ENCODE assay signal across 25 mouse cellular contexts in the genomic region with DNA sequence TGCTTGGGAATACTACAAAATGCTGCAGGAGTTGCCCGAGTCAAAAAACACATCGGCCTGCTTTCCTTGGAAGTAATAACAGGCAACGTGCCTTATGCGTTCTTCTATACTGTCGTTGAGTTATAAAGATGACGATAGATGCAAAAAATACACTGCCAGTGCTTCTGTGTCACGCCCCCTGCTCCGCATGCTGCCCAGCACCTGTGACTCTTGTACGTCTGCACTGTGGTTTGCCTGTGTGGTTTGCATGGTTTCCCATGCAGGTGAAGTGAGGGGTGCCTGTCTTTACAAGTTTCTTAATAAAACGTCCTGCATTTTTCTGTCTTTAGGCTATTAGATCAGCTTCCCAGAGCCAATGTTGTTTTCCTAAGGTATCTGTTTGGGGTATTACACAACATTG.
DNase-seq lines count a peak whose midpoint lies in the region; ATAC-seq and TF ChIP-seq lines count a peak whose summit lies in the region.
"Had no signal": no experiment of that assay in that cellular context is flagged by ENCODE, and none has a peak within 500 bp of the region (broad histone marks: within the 10 kb centered on the region; RNA-seq: fewer than 3 reads in every experiment).

No protein-coding gene starts in this region.

- H3K4me1 ChIP-seq in CH12.LX (ENCODE audit: control insufficient read depth in 1 of 2, insufficient read depth in 2 of 2): peaks cover 0 to 23% of the 10 kb centered on the region in 2 experiments; a peak in 2 of 4 replicates
- H3K4me1 ChIP-seq in thymus, adult 2 months (replicated peaks; ENCODE audit: control insufficient read depth, insufficient read depth, low read length): peaks cover 32% of the 10 kb centered on the region
- H3K4me1 ChIP-seq in liver, embryonic 12.5 days: no peaks in the 10 kb centered on the region
- H3K4me1 ChIP-seq in kidney, embryonic 14.5 days (ENCODE audit: control insufficient read depth, insufficient read depth, low read length): no peaks in the 10 kb centered on the region
- H3K4me1 ChIP-seq: embryonic facial prominence, embryonic 13.5 days; hindbrain, embryonic 12.5 days; intestine, embryonic 15.5 days had no signal

- DNase-seq in CD4-positive helper T cell, adult 2 months (ENCODE audit: low read depth, low spot score): peak; percentile 23
- peak; percentile 31 for DNase-seq in CH12.LX (ENCODE audit: extremely low read depth)
- peak; percentile 83 for DNase-seq in thymus, adult 2 months
- peak; percentile 79 for DNase-seq in thymus, postnatal 25 days
- no peak for DNase-seq in heart, adult 11 months
- DNase-seq in cerebellum, postnatal 10 days: no peak
- DNase-seq: adrenal gland, adult 8-10 months; adrenal gland, postnatal 36 days; cerebellum, adult 11 months; cerebellum, adult 8-10 months; cerebellum, postnatal 25 days; forebrain, postnatal 0 days; gastrocnemius, adult 2 months; gastrocnemius, postnatal 25 days; heart, adult 18-20 months; heart, postnatal 10 days; heart, postnatal 4 days had no signal

- TF ChIP-seq POLR2A in CH12.LX (IDR thresholded peaks at IDR 0.05; ENCODE audit: low read depth, low read length): no peak
- TF ChIP-seq POLR2A in thymus, adult 2 months (IDR thresholded peaks at IDR 0.05; ENCODE audit: control insufficient read depth, extremely low read depth, insufficient read depth, low read length, poor library complexity): no peak

- no peak for TF ChIP-seq CTCF in CH12.LX (conservative IDR thresholded peaks at IDR 0.05 in 1 of 2, IDR thresholded peaks at IDR 0.05 in 1 of 2; ENCODE audit: low read depth in 2 of 2, low read length in 2 of 2)
- no peak for TF ChIP-seq CTCF in thymus, adult 2 months (IDR thresholded peaks at IDR 0.05; ENCODE audit: borderline replicate concordance, control insufficient read depth, extremely low read depth, insufficient read depth, low read length, poor library complexity)

- WGBS in thymus, adult 2 months: 30% methylated on average over 10 of the region's 10 CpGs
- 80% methylated on average over 10 of the region's 10 CpGs for WGBS in liver, embryonic 12.5 days (ENCODE audit: insufficient replicate concordance)
- 91% methylated on average over 10 of the region's 10 CpGs for WGBS in kidney, embryonic 14.5 days

- H3K4me2 ChIP-seq in CH12.LX (ENCODE audit: insufficient read depth, low read depth, poor library complexity, severe bottlenecking): no peak overlapping the region
- no peak overlapping the region for H3K4me2 ChIP-seq in liver, embryonic 12.5 days
- no peak overlapping the region for H3K4me2 ChIP-seq in kidney, embryonic 14.5 days (replicated peaks; ENCODE audit: low read depth, low read length)
- H3K4me2 ChIP-seq: embryonic facial prominence, embryonic 13.5 days; forebrain, embryonic 13.5 days; hindbrain, embryonic 12.5 days; intestine, embryonic 15.5 days had no signal

- H3K79me2 ChIP-seq in CH12.LX (replicated peaks; ENCODE audit: control insufficient read depth, extremely low read depth, insufficient read depth, poor library complexity, severe bottlenecking): no peaks in the 10 kb centered on the region

- TF ChIP-seq RAD21 in CH12.LX (IDR thresholded peaks at IDR 0.05; ENCODE audit: low read depth, low read length): no peak

- no peaks in the 10 kb centered on the region for H3K36me3 ChIP-seq in CH12.LX (replicated peaks in 1 of 2; ENCODE audit: control insufficient read depth in 1 of 2, insufficient read depth in 1 of 2, low read length in 1 of 2)
- H3K36me3 ChIP-seq in thymus, adult 2 months (ENCODE audit: control insufficient read depth, insufficient read depth, low read length): no peaks in the 10 kb centered on the region
- H3K36me3 ChIP-seq in liver, embryonic 12.5 days: no peaks in the 10 kb centered on the region
- H3K36me3 ChIP-seq in kidney, embryonic 14.5 days (ENCODE audit: control insufficient read depth, insufficient read depth, low read length): no peaks in the 10 kb centered on the region; the same call in 1 of the 2 replicates
- H3K36me3 ChIP-seq: embryonic facial prominence, embryonic 13.5 days; heart, embryonic 10.5 days; intestine, embryonic 15.5 days had no signal

- dilution Hi-C loops in CH12.LX (cut with MboI; ENCODE audit: extremely low pct_ligation_motif_present, extremely low pct_unique_long_range_greater_than_20kb, low sequenced_read_pairs): no loop called here

- in situ Hi-C loops in CH12.LX (cut with MboI; ENCODE audit: low pct_ligation_motif_present, low pct_unique_long_range_greater_than_20kb, low sequenced_read_pairs): no loop called here

- no peak overlapping the region for H3K9ac ChIP-seq in CH12.LX (ENCODE audit: insufficient read depth, low read depth)
- no peak overlapping the region for H3K9ac ChIP-seq in liver, embryonic 12.5 days
- no peak overlapping the region for H3K9ac ChIP-seq in kidney, embryonic 14.5 days (ENCODE audit: low read depth, low read length)
- H3K9ac ChIP-seq: embryonic facial prominence, embryonic 13.5 days; forebrain, embryonic 13.5 days; forebrain, postnatal 0 days; hindbrain, embryonic 12.5 days; intestine, embryonic 15.5 days had no signal

- no peak overlapping the region for H3K27ac ChIP-seq in CH12.LX (ENCODE audit: insufficient read depth, low read depth)
- peak overlapping the region; percentile 62 for H3K27ac ChIP-seq in thymus, adult 2 months (ENCODE audit: control insufficient read depth, insufficient read depth, low read length)
- no peak overlapping the region for H3K27ac ChIP-seq in liver, embryonic 12.5 days
- no peak overlapping the region for H3K27ac ChIP-seq in kidney, embryonic 14.5 days (ENCODE audit: low read depth, low read length)
- H3K27ac ChIP-seq: embryonic facial prominence, embryonic 13.5 days; forebrain, embryonic 13.5 days; gastrocnemius, adult 2 months; heart, embryonic 10.5 days; hindbrain, embryonic 12.5 days; hindbrain, postnatal 0 days; intestine, embryonic 15.5 days had no signal

- H3K27me3 ChIP-seq in CH12.LX (replicated peaks): no peaks in the 10 kb centered on the region
- H3K27me3 ChIP-seq in thymus, adult 2 months (ENCODE audit: control insufficient read depth, insufficient read depth, low read length): no peaks in the 10 kb centered on the region
- no peaks in the 10 kb centered on the region for H3K27me3 ChIP-seq in liver, embryonic 12.5 days (replicated peaks)
- peaks cover 2% of the 10 kb centered on the region; the same call in 1 of the 2 replicates for H3K27me3 ChIP-seq in kidney, embryonic 14.5 days (ENCODE audit: control insufficient read depth, insufficient read depth, low read length)
- H3K27me3 ChIP-seq: embryonic facial prominence, embryonic 13.5 days; forebrain, embryonic 13.5 days; hindbrain, embryonic 12.5 days; intestine, embryonic 15.5 days had no signal

- no peak for TF ChIP-seq EP300 in CH12.LX (IDR thresholded peaks at IDR 0.05; ENCODE audit: low read length)

- H3K4me3 ChIP-seq in CH12.LX (replicated peaks in 1 of 3; ENCODE audit: low read depth in 2 of 3, low read length in 2 of 3, poor library complexity in 1 of 3): no peak overlapping the region
- H3K4me3 ChIP-seq in thymus, adult 2 months (ENCODE audit: control insufficient read depth, insufficient read depth, low read length): no peak overlapping the region
- H3K4me3 ChIP-seq in liver, embryonic 12.5 days: no peak overlapping the region
- no peak overlapping the region for H3K4me3 ChIP-seq in kidney, embryonic 14.5 days (ENCODE audit: low read length)
- H3K4me3 ChIP-seq: embryonic facial prominence, embryonic 13.5 days; forebrain, embryonic 13.5 days; gastrocnemius, adult 2 months; heart, embryonic 10.5 days; hindbrain, embryonic 12.5 days; intestine, embryonic 15.5 days had no signal

- H3K9me3 ChIP-seq in CH12.LX (replicated peaks; ENCODE audit: low read length): no peaks in the 10 kb centered on the region
- no peaks in the 10 kb centered on the region for H3K9me3 ChIP-seq in liver, embryonic 12.5 days (replicated peaks)
- no peaks in the 10 kb centered on the region for H3K9me3 ChIP-seq in kidney, embryonic 14.5 days (ENCODE audit: control insufficient read depth, low read length)
- H3K9me3 ChIP-seq: embryonic facial prominence, embryonic 13.5 days; forebrain, embryonic 13.5 days; heart, embryonic 10.5 days; hindbrain, embryonic 12.5 days; intestine, embryonic 15.5 days had no signal

- ATAC-seq in liver, embryonic 12.5 days: no peak
- ATAC-seq in kidney, embryonic 14.5 days (ENCODE audit: low FRiP score, low TSS enrichment): no peak
- ATAC-seq: forebrain, embryonic 13.5 days; forebrain, postnatal 0 days; hindbrain, postnatal 0 days; intestine, embryonic 15.5 days had no signal

TF ChIP-seq in CH12.LX, 34 proteins besides CTCF, POLR2A, EP300 and RAD21:
- TF ChIP-seq MYC (IDR thresholded peaks at IDR 0.05; ENCODE audit: low read depth, low read length) (no peak), BHLHE40 (IDR thresholded peaks at IDR 0.05; ENCODE audit: low read depth, low read length) (peak; percentile 41; the same call in 1 of the 2 replicates), NRF1 (IDR thresholded peaks at IDR 0.05; ENCODE audit: low read depth, low read length) (no peak), JUN (IDR thresholded peaks at IDR 0.05; ENCODE audit: insufficient read depth, low read depth, low read length) (no peak), E2F4 (IDR thresholded peaks at IDR 0.05; ENCODE audit: insufficient replicate concordance, low read depth, low read length) (no peak), ELF1 (IDR thresholded peaks at IDR 0.05; ENCODE audit: low read depth, low read length) (no peak)

Comparison
In these comparisons a context has a peak if more than half of its experiments do, and no peak if none do; other contexts are left out.
1. DNase-seq: peak in CD4-positive helper T cell, adult 2 months (single experiment), CH12.LX (single experiment), thymus, adult 2 months (single experiment) and thymus, postnatal 25 days (single experiment); none in heart, adult 11 months (single experiment) and cerebellum, postnatal 10 days (0 of 2).